30 mouse cellular contexts compared by ENCODE assay signal in genomic region chr19:47221006-47221405, GRCm38 (mm10). TPM values are rescaled to one million over a fixed set of nuclear protein-coding genes. Genes with fewer than 3 reads are reported as not detected.
DNase-seq lines count a peak whose midpoint lies in the region; ATAC-seq and TF ChIP-seq lines count a peak whose summit lies in the region.
"Had no signal": no experiment of that assay in that cellular context is flagged by ENCODE, and none has a peak within 500 bp of the region (broad histone marks: within the 10 kb centered on the region; RNA-seq: fewer than 3 reads in every experiment).

No protein-coding gene starts in this region.

- peak; percentile 58 for DNase-seq in adrenal gland, adult 2 months
- no peak for DNase-seq in adrenal gland, postnatal 25 days
- DNase-seq in 416B (ENCODE audit: low read depth), result peak; percentile 4
- peak; percentile 74 for DNase-seq in brain, adult 2 months (ENCODE audit: low read depth, low spot score)
- DNase-seq in lung, adult 2 months, result no peak
- DNase-seq: B cell, adult 2 months; cerebellum, adult 11 months; cerebellum, adult 9-11 months; forebrain, postnatal 0 days; gastrocnemius, postnatal 36 days; heart, adult 18-20 months; kidney, adult 8-10 months; kidney, postnatal 4 days; layer of hippocampus, postnatal 36 days; lung, embryonic 14.5 days; lung, postnatal 14 days had no signal

- 0 out of 2 replicates have a peak overlapping the region, but pooled peaks have one; percentile 15 for H3K9ac ChIP-seq in hindbrain, embryonic 13.5 days
- no peak overlapping the region for H3K9ac ChIP-seq in hindbrain, embryonic 16.5 days (ENCODE audit: low read depth, low read length)
- no peak overlapping the region for H3K9ac ChIP-seq in neural tube, embryonic 15.5 days (replicated peaks)
- H3K9ac ChIP-seq: forebrain, embryonic 12.5 days; forebrain, postnatal 0 days; limb, embryonic 15.5 days; liver, embryonic 14.5 days; lung, embryonic 14.5 days; neural tube, embryonic 12.5 days had no signal

- H3K4me2 ChIP-seq in hindbrain, embryonic 13.5 days, result no peak overlapping the region
- H3K4me2 ChIP-seq in hindbrain, embryonic 16.5 days (ENCODE audit: low read length), result no peak overlapping the region
- no peak overlapping the region for H3K4me2 ChIP-seq in neural tube, embryonic 15.5 days
- H3K4me2 ChIP-seq: forebrain, embryonic 12.5 days; heart, embryonic 11.5 days; limb, embryonic 15.5 days; lung, embryonic 14.5 days; neural tube, embryonic 12.5 days had no signal

- no peaks in the 10 kb centered on the region for H3K9me3 ChIP-seq in hindbrain, embryonic 13.5 days
- no peaks in the 10 kb centered on the region for H3K9me3 ChIP-seq in hindbrain, embryonic 16.5 days (ENCODE audit: control insufficient read depth, low read length)
- no peaks in the 10 kb centered on the region for H3K9me3 ChIP-seq in neural tube, embryonic 15.5 days (replicated peaks)
- H3K9me3 ChIP-seq: forebrain, embryonic 12.5 days; limb, embryonic 10.5 days; limb, embryonic 15.5 days; neural tube, embryonic 12.5 days had no signal

- H3K36me3 ChIP-seq in hindbrain, embryonic 13.5 days, result no peaks in the 10 kb centered on the region
- H3K36me3 ChIP-seq in hindbrain, embryonic 16.5 days (ENCODE audit: control insufficient read depth, insufficient read depth, low read length), result no peaks in the 10 kb centered on the region
- H3K36me3 ChIP-seq in neural tube, embryonic 15.5 days, result no peaks in the 10 kb centered on the region
- H3K36me3 ChIP-seq: forebrain, embryonic 12.5 days; limb, embryonic 10.5 days; limb, embryonic 15.5 days; neural tube, embryonic 12.5 days had no signal

- TF ChIP-seq POLR2A in lung, adult 2 months (IDR thresholded peaks at IDR 0.05; ENCODE audit: borderline replicate concordance, extremely low read depth, low read depth, low read length), result no peak

- H3K27ac ChIP-seq in hindbrain, embryonic 13.5 days, result no peak overlapping the region
- no peak overlapping the region for H3K27ac ChIP-seq in hindbrain, embryonic 16.5 days (ENCODE audit: low read depth, low read length)
- H3K27ac ChIP-seq in neural tube, embryonic 15.5 days (replicated peaks), result no peak overlapping the region
- H3K27ac ChIP-seq: forebrain, embryonic 12.5 days; kidney, postnatal 0 days; limb, embryonic 10.5 days; limb, embryonic 15.5 days; liver, embryonic 14.5 days; neural tube, embryonic 12.5 days had no signal

- WGBS in hindbrain, embryonic 13.5 days, result 81% methylated on average over 4 of the region's 4 CpGs
- 74% methylated on average over 4 of the region's 4 CpGs for WGBS in hindbrain, embryonic 16.5 days
- 68% methylated on average over 4 of the region's 4 CpGs for whole genome bisulfite sequencing in neural tube, embryonic 15.5 days
- WGBS in lung, adult 2 months, result 80% methylated on average over 4 of the region's 4 CpGs

- no peak for ATAC-seq in hindbrain, embryonic 13.5 days (ENCODE audit: low FRiP score)
- ATAC-seq in hindbrain, embryonic 16.5 days, result no peak
- no peak for ATAC-seq in neural tube, embryonic 15.5 days (ENCODE audit: low FRiP score)
- ATAC-seq: forebrain, postnatal 0 days; intestine, embryonic 16.5 days; midbrain, embryonic 16.5 days had no signal

- peaks cover 22% of the 10 kb centered on the region for H3K4me1 ChIP-seq in hindbrain, embryonic 13.5 days (replicated peaks)
- peaks cover 4% of the 10 kb centered on the region for H3K4me1 ChIP-seq in hindbrain, embryonic 16.5 days (ENCODE audit: control insufficient read depth, insufficient read depth, low read depth, low read length)
- peaks cover 12% of the 10 kb centered on the region for H3K4me1 ChIP-seq in neural tube, embryonic 15.5 days
- no peaks in the 10 kb centered on the region for H3K4me1 ChIP-seq in lung, adult 2 months (ENCODE audit: control insufficient read depth, insufficient read depth, low read length)
- H3K4me1 ChIP-seq: limb, embryonic 10.5 days; neural tube, embryonic 12.5 days had no signal

- H3K4me3 ChIP-seq in hindbrain, embryonic 13.5 days, result no peak overlapping the region
- no peak overlapping the region for H3K4me3 ChIP-seq in hindbrain, embryonic 16.5 days (ENCODE audit: low read length)
- no peak overlapping the region for H3K4me3 ChIP-seq in neural tube, embryonic 15.5 days (replicated peaks)
- no peak overlapping the region for H3K4me3 ChIP-seq in lung, adult 2 months (replicated peaks; ENCODE audit: extremely low read depth, low read depth, low read length)
- H3K4me3 ChIP-seq: forebrain, embryonic 12.5 days; limb, embryonic 10.5 days; limb, embryonic 15.5 days; neural tube, embryonic 12.5 days had no signal

- H3K27me3 ChIP-seq in hindbrain, embryonic 13.5 days, result no peaks in the 10 kb centered on the region
- H3K27me3 ChIP-seq in hindbrain, embryonic 16.5 days (replicated peaks; ENCODE audit: control insufficient read depth, insufficient read depth, low read length), result no peaks in the 10 kb centered on the region
- no peaks in the 10 kb centered on the region for H3K27me3 ChIP-seq in neural tube, embryonic 15.5 days (replicated peaks)
- H3K27me3 ChIP-seq: CH12.LX; forebrain, embryonic 12.5 days; limb, embryonic 15.5 days had no signal

- TF ChIP-seq CTCF in lung, adult 2 months (IDR thresholded peaks at IDR 0.05; ENCODE audit: insufficient read depth, low read length), result no peak

RNA-seq across cellular contexts. Expression of gene Neurl1a, which starts 42.4 kb away (rescaled TPM):
- total RNA-seq in adrenal gland, adult 2 months (2021), result 10 to 100 TPM; 12.1 to 24.2 TPM
- polyA plus RNA-seq in adrenal gland, adult 2 months (2012; rRNA removed), result 21.5 and 28.3 TPM in 2 replicates
- 13.0 and 13.9 TPM in 2 replicates for total RNA-seq in adrenal gland, postnatal 25 days (2021)
- polyA plus RNA-seq in hindbrain, embryonic 13.5 days (2015; fragmentation: Nextera tagmentation; extraction: Ambion mirVana), result 6.8 and 7.2 TPM in 2 replicates
- polyA plus RNA-seq in hindbrain, embryonic 16.5 days (2015; fragmentation: Nextera tagmentation; extraction: Ambion mirVana), result 15.0 and 16.0 TPM in 2 replicates
- polyA plus RNA-seq in neural tube, embryonic 15.5 days (2015; fragmentation: Nextera tagmentation; extraction: Ambion mirVana), result 13.7 and 15.4 TPM in 2 replicates
- 8.3 and 10.1 TPM in 2 replicates for polyA plus RNA-seq in lung, adult 2 months (2012; rRNA removed)
- total RNA-seq: hematopoietic stem cell, adult 5-6 weeks had no signal

Comparison
In these comparisons a context has a peak if more than half of its experiments do, and no peak if none do; other contexts are left out.
1. DNase-seq: peak in adrenal gland, adult 2 months (single experiment), 416B (single experiment) and brain, adult 2 months (single experiment); none in adrenal gland, postnatal 25 days (single experiment) and lung, adult 2 months (single experiment).